Mouse (Mus musculus): ENCODE measurements around the gene Ncam1.

Ncam1 gene

DNA sequence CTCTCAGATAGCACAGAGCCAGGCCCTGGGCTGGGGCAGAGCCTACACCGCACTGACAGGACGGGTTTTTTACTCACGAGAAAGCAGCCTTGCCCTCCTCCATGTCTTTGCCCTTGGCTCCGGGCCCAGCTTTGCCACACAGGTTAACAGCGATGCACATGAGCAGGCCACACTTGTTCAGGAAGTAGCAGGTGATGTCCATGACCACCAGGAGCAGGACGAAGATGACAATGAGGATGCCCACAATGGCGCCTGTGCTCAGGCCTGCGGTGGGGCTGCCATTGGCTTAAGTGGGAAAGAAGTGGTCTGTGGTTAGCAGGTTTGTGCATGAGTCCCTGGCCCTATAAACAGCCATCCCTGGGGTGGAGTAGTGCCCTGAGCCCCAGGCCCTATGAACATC is 289.1 kb downstream of the Ncam1 start:
- DNase-seq (ENCODE audit: low spot score in 2 of 2), result no peak

DNA sequence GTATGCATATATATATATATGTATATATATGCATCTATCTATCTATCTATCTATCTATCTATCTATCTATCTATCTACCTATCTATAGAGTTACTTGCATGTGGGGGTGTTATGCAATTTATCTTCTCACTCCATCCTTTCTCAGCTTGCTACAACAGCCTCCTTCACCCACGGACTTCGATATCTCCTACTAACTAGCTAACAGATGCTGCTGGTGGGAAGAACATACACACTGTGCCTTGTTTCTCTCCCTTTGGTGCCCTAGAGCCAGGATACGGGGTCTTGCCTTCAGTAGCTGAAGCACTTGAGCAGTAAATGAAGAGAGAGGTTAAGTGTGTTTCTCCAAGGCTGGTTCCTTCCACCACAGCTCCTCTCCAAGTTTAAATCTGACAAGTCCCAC is 289.6 kb downstream of the Ncam1 start:
- no peak for DNase-seq (ENCODE audit: low spot score in 2 of 2)

DNA sequence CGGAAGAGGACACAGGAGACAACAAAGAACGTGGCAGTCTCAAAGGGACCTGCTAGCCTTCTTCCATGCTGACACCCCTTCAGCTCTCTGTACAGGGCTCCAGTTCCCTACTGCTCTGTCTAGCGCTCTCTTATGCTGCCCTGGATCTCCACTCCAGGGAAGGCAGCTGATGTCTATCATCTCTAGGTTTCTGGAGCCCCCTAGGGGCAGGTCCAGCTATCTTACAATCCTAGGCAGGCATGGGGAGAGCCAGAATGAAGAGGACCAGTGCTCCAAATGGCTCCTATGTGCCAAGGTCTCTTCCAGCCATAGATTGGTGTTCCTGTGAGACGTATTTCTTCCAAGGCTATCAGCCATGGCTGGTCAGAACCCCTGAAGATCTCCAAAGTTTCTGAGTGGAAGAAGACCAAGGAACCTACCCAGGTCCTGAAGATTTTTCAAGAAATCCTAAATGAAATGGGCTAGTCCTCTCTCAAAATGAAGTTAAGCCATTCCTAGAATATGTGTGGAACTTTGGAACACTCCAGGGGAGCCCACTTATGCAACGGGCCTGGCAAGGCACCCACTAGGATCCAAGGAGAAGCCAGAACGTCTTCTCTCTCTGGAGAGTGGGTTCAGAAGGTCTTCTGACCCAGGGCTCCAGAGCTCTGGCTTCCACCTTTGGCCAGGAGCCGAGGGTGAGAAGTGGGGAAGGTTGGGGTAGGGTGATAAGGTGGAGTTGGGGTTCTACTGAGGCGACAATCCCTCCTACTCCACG is 290.7 kb downstream of the Ncam1 start:
- DNase-seq (ENCODE audit: low spot score in 2 of 2), result peak in 1 of 2 experiments; percentile 35

- DNase-seq (ENCODE audit: low spot score in 2 of 2), result no peak
Observed at GRCm38 (mm10) chr9:49504658-49505057, 294.1 kb downstream of the Ncam1 start.

- DNase-seq (ENCODE audit: low spot score in 2 of 2), result no peak
Observed at GRCm38 (mm10) chr9:49502245-49502644, 296.5 kb downstream of the Ncam1 start.

DNA sequence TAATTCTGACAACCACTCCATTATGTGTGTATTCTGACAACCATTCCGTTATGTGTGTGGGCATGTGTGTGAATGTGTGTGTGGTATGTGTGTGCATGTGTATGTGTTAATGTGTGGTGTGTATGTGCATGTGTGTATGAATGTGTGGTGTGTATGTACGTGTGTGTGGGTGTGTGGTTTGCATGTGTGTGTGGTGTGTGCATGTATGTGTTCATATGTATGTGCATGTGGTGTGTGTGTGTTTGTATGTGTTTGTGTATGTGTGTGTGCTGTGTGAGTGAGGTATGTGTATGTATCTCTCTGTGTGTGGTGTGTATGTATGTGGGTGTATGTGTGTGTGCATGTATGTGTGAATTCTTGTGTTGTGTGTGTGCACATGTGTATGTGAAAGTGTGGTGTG is 298.8 kb downstream of the Ncam1 start:
- DNase-seq (ENCODE audit: low spot score in 2 of 2), result no peak

- peak; percentile 29 to 69 for DNase-seq (ENCODE audit: low spot score in 2 of 2)
Observed at GRCm38 (mm10) chr9:49493979-49494649, 304.6 kb downstream of the Ncam1 start.

GRCm38 (mm10) chr9:49490609-49491008 is 308.1 kb downstream of the Ncam1 start:
- DNase-seq (ENCODE audit: low spot score in 2 of 2), result no peak

DNA sequence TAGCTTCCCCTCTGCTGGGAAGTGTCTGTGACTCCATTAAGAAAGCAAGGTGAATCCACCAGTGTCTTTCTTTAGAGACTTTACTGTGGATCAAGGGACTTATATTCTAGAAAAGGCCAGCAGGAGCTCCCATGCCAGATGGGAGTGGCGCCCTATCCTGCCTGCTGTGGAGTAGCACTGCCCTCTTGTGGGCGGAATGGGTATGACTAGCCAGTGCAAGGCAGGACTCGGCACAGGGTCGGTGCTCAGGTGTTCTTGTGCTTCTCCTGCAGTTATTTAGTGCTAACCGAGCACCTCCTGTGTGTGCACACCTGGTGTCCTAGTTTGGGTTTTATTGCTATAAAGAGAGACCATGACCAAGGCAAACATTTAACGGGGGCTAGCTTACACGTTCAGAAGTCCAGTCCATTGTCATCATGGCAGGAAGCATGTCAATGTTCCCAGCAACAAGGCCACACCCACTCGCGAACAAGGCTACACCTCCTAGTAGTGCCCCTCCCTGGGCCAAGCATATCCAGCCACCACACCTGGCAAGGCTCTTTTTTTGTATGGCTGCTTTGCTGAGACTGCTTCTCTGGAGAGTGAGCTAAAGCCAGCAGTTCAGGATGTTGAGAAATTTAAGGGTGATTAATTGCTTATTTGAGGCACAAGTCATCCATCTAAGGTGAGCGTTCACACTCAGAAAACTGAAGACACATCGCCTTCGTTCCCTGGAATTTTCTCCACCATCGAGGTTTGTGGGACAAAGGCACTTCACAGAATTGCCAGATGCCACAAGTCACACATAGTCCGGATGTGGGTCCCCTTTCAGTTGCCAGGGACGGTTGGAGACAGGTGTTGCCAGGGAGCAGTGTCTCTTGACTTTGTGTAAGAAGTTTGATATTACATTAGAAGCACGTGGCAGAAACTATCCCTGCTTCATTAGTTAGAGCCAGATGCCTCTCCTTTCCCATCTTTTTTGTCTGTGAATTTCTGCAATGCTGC is 309.5 kb downstream of the Ncam1 start:
- DNase-seq (ENCODE audit: low spot score in 2 of 2), result peak; percentile 79 to 87

DNA sequence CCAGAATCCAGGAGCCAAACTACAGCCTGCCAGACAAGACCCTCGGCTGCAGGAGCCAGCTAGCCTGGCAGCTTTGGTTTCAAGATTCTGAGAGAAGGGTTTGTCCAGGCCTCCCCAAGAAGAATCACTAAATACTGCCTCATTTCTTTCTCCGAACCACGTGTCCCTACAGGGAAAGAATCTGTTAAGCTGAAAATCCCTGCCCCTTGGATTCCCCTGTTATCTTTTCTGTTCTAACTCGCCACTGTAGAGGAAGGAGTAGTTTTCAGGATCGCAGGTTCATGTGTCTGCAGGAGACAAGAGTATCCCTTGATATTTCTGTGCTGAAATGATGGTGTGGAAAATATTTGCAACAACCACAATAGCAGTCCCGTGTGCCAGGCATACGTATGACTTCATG is 310.5 kb downstream of the Ncam1 start:
- no peak for DNase-seq (ENCODE audit: low spot score in 2 of 2)

GRCm38 (mm10) chr9:49487657-49487943 is 311.1 kb downstream of the Ncam1 start:
- no peak for DNase-seq (ENCODE audit: low spot score in 2 of 2)

DNA sequence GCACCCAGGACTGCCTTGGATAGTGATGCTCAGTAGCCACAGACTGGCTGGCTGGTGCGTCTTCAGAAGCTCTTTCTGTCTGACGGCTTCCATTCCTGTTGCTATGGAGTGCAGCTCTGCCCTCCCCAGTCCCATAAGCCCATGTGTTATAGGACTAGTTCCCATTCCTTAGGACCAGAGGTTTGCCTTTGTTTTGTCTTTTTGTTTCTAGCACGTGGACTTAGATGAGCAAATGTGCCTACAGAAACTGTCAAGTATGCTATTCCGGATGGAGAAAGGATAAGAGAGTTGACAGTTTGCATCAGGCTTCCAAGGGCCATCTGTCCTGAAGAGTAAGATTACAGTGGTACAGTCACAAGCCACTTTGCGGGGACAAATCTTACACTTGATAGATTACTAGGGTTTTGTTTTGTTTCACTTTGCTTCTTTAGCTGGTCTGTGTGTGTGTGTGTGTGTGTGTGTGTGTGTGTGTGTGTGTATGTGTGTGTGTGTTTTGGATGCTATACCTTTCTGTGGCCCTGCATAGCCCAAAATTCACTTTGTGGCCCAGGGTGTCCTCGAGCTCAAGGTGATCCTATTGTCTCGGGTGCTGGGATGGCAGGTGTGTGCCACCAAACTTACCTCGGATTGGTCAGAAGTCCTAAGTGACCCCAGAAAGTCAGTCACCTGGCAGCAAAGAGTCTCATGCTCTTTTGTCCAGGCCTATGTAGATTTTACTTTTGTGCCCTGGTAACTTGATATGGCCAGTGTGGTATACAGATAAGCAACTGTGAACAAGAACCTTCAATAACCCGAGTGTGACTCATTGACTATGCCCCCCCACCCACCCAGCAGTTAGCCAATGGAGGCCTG is 311.7 kb downstream of the Ncam1 start:
- DNase-seq (ENCODE audit: low spot score in 2 of 2), result no peak

DNA sequence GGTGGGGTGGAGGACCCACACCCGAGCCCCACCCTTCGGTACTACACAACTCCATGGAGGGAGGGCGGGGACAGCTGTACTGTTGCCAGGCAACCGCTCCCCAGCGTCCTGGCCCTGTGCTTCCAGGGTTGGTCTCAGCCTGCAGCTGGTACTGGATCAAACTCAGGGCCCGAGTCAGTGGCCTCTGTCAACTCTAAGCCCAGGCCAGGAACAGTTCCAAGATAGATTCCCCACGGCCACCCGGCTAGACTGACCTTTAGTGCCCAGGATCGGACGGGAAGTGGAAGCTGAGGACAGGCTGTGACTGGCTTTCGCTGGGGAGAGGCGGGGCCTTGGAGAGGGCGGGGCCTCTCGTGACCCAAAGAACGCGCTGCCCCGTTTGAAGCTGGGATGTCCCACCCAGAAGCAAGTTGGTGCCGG is 312.8 kb downstream of the Ncam1 start, which contains the start of gene Ttc12:
Gene Ttc12 (minus strand): TSS at position 334 of the 420 bp plus-strand sequence.
- DNase-seq (ENCODE audit: low spot score in 2 of 2), result peak; percentile 66 to 69

DNA sequence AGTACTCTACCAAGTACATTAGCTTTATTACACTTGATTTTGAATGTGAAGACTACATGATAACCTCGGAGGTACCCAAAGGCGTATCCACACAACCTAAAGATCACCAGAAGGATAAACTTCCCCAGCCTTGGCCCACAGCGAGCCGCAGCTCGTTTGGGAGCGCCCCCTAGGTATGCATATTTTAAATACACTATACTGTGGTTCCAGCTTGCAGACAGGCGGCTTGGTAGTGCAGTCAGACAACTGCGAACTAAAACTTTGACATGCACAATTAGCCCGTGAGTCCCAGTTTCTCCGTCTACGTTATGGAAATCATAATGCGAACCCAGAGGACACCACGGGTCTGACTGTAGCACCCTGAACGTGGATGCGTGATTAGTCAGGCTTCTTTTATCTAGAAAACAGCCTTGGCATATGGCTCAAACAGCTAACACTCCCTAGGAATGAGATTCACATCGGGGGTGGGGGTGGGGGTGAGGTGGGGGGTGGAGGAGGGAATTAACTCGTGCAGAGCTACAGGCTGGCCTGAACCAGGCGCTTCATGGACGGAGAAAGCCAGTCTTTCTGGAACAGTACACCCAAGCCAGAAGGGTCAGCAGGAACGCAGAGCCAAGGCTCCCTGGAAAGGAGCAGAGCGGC is 313.4 kb downstream of the Ncam1 start:
- peak in 1 of 2 experiments; percentile 61 for DNase-seq (ENCODE audit: low spot score in 2 of 2)

DNA sequence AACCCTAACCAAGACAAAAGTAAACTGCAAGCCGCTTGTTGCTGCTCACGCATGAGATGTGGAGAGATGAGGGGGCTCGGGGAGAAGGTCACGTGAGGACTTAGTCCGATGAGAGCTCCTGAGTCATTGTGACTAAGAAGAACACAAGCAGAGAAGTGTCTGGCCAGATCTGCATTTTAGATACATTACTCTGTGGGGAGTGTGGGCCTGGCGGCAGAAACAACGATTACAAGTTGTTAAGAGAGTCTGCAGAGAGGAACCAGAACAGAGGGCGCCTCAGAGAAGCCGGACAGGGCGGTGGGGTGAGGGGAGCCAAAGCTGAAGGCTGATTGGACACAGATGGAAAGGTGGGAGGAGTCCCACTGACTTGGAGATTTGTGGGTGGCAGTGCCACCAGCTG is 315.4 kb downstream of the Ncam1 start:
- no peak for DNase-seq (ENCODE audit: low spot score in 2 of 2)

DNA sequence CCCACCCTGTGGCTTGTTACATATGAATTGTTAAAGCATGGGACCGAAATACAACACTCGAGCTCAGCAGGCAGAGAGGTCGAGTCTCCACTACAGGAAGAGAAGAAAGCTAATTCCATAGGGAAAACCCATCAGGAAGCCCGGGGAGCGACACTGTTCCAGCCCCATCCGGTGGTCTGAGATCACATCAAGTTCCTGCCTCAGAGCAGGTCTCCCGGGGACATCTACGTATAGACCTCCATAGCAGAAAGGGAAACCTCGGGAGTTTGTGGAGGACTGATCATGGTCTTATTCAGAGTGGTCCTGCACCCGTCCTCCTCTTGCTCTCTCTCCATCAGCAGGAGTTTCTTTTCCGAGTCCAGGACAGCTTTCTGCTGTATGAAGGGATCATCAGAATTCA is 326.6 kb downstream of the Ncam1 start:
- DNase-seq (ENCODE audit: low spot score in 2 of 2), result no peak

DNA sequence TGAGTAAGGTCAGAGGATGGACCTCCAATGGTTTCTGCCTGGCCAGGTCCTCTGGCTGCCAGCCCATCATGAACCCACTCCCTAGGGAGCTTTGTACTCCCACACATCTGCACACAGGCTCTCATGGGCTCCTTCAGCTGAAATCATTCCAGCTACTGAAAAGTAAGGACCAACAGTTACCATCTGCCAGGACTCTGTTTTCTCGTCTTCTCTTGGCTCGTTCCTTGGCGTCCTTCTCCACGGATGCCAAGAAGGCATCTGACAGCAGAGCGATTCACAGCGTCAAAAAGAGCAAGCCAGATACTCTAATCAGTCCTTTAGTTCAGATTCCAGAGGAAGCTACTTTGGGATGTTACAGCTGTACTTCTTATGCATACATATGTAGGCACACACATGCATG is 327.8 kb downstream of the Ncam1 start:
- no peak for DNase-seq (ENCODE audit: low spot score in 2 of 2)

- no peak for DNase-seq (ENCODE audit: low spot score in 2 of 2)
Observed at GRCm38 (mm10) chr9:49470006-49470405, 328.7 kb downstream of the Ncam1 start.

GRCm38 (mm10) chr9:49456136-49456535 is 342.6 kb downstream of the Ncam1 start:
- DNase-seq (ENCODE audit: low spot score in 2 of 2), result no peak

- no peak for DNase-seq (ENCODE audit: low spot score in 2 of 2)
Observed at GRCm38 (mm10) chr9:49452396-49452795, 346.3 kb downstream of the Ncam1 start.
